Mouse (Mus musculus) embryonic fibroblast, embryonic 13.5 days (primary cell): Measurements from ENCODE around the gene Spon1.

Experiments used
- CTCF ChIP-seq: IDR thresholded peaks from 2 replicates; pipeline ENCODE4 v1.5.1; 2011; ENCODE audit warnings: mild to moderate bottlenecking, control low read depth, low read length, moderate library complexity, borderline replicate concordance; ENCODE audit not compliant: insufficient read depth
- POLR2A ChIP-seq: IDR thresholded peaks from 2 replicates; pipeline ENCODE4 v1.6.1; 2011; ENCODE audit warnings: low read depth, mild to moderate bottlenecking, control low read depth, low read length, moderate library complexity

DNA sequence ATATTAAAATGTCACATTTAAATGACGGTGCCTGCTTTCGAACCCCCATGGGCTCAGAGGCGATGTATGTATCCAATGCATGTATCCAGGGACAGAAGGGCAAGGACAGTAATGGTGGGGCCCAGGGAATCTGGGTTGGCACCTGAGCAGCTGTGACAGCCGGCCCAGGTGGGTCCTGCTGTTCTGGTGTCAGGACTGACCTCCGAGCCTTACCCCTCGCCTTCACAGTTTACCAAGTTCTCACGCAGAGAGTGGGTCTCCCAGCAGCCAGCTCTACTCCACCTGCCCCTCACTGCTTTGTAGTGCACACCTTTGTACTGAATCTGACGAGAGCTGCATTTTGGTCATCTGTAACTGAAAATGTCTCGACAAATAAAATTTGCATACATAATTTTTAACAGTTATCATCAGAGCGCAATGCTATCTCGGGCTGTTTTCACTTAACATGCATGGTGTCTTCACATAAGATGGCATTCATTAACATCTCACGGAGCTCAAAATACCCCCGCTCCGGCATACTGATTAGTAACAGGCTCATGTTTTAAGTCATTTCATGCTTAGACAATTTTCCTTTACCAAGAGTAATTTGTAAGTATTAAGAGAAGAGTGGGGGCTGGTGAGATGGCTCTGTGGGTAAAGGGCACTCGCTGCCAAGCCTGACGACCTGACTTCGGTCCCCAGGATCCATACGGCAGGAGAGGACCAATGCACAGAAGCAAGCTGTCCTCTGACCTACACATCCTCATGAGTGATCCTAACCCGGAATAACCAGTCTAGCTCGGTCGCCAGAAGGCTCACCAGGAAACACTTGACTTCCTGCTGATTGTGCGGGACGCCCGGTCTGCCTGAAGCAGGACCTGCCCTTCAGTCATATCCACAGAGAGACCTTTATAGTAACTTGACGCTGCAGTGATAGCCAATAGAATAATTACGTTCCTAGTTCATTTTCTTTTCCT is 277.5 kb downstream of the Spon1 start:
- TF ChIP-seq POLR2A = no peak
- no peak for TF ChIP-seq CTCF
